Mouse (Mus musculus): ENCODE results near the gene Mrnip. TPM values are rescaled to one million over a fixed set of nuclear protein-coding genes. Genes with fewer than 3 reads are reported as not detected.

The Mrnip gene
- total RNA-seq, 1 experiment from 2014 or later, result 5.4 TPM

GRCm38 (mm10) chr11:50190362-50190761, 16.1 kb downstream of the Mrnip start:
- no peak for ATAC-seq (replicated peaks in 1 of 2; ENCODE audit: insufficient read depth in 1 of 2, low FRiP score in 2 of 2, low TSS enrichment in 1 of 2, low read depth in 1 of 2, poor library complexity in 2 of 2, severe bottlenecking in 2 of 2)

DNA sequence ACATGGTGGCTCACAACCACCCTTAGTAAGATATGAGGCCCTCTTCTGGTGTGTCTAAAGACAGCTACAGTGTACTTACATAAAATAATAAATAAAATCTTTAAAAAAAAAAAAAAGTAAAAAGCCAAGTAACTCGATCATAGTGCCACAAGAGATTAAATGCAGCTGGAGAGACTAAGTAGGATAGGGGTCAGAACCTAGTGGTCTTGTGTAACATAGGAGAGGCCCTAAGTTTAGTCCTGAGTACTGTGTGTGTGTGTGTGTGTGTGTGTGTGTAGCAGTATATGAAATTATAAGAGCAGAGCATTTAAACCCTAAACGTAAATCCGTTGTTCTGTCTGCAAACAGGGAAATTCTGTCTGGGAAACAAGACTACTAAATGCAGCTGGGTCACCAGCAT, 18.0 kb downstream of the Mrnip start:
- ATAC-seq (replicated peaks in 1 of 2; ENCODE audit: insufficient read depth in 1 of 2, low FRiP score in 2 of 2, low TSS enrichment in 1 of 2, low read depth in 1 of 2, poor library complexity in 2 of 2, severe bottlenecking in 2 of 2), result no peak

GRCm38 (mm10) chr11:50194070-50194469, 19.8 kb downstream of the Mrnip start:
- ATAC-seq (replicated peaks in 1 of 2; ENCODE audit: insufficient read depth in 1 of 2, low FRiP score in 2 of 2, low TSS enrichment in 1 of 2, low read depth in 1 of 2, poor library complexity in 2 of 2, severe bottlenecking in 2 of 2), result no peak

DNA sequence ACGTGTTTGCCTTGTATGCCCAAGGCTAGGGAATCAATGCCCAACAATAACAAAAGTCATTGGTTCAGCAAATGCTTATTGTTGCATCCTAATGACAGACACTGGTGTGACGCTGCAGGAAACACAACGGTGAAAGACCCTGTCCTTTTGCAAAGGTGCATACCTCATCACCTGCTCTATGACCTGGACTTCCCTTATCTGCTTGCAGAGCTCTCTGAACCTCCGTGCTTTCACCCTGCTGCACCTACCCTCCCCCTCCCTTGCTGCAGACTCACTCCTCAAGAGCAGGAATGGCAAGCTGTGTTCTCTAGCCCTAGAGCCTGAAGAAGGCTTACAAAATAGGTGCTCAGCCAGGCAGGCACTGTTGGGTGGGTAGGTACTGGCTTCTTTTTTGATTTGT, 20.5 kb downstream of the Mrnip start:
- ATAC-seq (replicated peaks in 1 of 2; ENCODE audit: insufficient read depth in 1 of 2, low FRiP score in 2 of 2, low TSS enrichment in 1 of 2, low read depth in 1 of 2, poor library complexity in 2 of 2, severe bottlenecking in 2 of 2), result no peak

DNA sequence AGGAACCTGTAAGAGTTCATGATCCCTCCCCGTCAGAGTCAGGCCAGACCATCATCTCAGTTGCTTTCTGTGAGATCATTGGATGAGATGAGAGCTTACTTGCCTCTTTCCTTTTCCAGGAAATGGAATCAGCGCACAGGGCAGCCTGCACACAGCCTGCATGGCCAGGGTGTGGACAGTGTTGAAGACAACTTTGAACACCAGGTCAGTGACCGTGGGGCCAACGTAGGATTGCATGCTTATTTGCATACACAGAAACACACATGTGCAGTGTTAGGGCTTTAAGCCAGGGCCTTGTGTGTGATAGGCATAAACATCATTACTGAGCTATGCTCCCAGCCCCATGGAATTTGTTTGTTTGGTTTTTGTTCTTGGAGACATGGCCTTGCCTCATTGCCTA, 23.3 kb downstream of the Mrnip start:
- ATAC-seq (replicated peaks in 1 of 2; ENCODE audit: insufficient read depth in 1 of 2, low FRiP score in 2 of 2, low TSS enrichment in 1 of 2, low read depth in 1 of 2, poor library complexity in 2 of 2, severe bottlenecking in 2 of 2), result no peak

DNA sequence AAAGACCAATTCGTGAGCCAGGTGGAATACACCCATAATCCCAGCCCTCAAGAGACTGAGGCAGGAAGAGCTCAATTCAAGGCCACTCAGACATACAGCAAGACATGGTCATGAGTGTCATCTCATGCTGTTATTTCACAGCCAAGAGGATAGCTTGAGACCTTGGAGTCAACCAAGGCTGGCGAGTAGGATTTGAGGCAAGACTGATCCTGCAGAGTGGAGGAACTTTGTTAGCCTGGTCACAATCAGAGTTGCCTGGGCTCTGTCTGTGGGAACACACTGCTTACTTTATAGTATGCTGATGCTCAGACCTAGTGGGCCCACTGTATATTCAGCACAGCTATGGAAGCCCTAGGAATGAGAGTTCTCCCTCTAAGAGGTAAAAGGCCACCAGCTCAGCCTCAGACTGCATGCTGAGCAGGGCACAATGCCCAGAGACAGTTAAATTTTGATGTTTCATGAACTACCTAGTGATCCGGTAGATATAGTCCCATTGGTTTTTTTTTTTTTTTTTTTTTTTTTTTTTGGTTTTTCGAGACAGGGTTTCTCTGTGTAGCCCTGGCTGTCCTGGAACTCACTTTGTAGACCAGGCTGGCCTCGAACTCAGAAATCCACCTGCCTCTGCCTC, 24.1 kb downstream of the Mrnip start:
- no peak for ATAC-seq (replicated peaks in 1 of 2; ENCODE audit: insufficient read depth in 1 of 2, low FRiP score in 2 of 2, low TSS enrichment in 1 of 2, low read depth in 1 of 2, poor library complexity in 2 of 2, severe bottlenecking in 2 of 2)

- ATAC-seq (replicated peaks in 1 of 2; ENCODE audit: insufficient read depth in 1 of 2, low FRiP score in 2 of 2, low TSS enrichment in 1 of 2, low read depth in 1 of 2, poor library complexity in 2 of 2, severe bottlenecking in 2 of 2), result no peak
These were observed 24.7 kb downstream of the Mrnip start for GRCm38 (mm10) chr11:50198916-50199315.

- ATAC-seq (replicated peaks in 1 of 2; ENCODE audit: insufficient read depth in 1 of 2, low FRiP score in 2 of 2, low TSS enrichment in 1 of 2, low read depth in 1 of 2, poor library complexity in 2 of 2, severe bottlenecking in 2 of 2), result peak in 1 of 2 experiments; percentile 27; a peak in 1 of 4 replicates
These were observed 26.4 kb downstream of the Mrnip start for GRCm38 (mm10) chr11:50200613-50201012.

DNA sequence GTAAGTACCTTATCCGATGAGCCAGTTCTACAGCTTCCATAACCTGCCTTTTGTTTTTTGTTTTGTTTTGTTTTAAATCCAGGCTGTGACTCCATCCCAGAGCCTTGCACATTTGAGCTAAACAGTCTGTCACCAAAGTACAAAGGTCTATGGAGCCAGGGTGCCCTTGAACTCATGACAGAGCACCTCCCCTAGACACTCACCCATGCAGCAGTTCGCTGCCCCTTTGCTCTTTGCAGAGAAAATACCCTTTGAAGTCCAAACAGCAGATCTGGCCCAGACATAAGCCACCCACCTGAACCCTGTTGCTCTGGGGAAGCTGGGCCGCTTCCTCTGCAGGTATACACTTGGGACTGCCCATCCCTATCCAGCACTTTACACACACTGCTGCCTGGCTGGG, 27.3 kb downstream of the Mrnip start:
- ATAC-seq (replicated peaks in 1 of 2; ENCODE audit: insufficient read depth in 1 of 2, low FRiP score in 2 of 2, low TSS enrichment in 1 of 2, low read depth in 1 of 2, poor library complexity in 2 of 2, severe bottlenecking in 2 of 2), result no peak

DNA sequence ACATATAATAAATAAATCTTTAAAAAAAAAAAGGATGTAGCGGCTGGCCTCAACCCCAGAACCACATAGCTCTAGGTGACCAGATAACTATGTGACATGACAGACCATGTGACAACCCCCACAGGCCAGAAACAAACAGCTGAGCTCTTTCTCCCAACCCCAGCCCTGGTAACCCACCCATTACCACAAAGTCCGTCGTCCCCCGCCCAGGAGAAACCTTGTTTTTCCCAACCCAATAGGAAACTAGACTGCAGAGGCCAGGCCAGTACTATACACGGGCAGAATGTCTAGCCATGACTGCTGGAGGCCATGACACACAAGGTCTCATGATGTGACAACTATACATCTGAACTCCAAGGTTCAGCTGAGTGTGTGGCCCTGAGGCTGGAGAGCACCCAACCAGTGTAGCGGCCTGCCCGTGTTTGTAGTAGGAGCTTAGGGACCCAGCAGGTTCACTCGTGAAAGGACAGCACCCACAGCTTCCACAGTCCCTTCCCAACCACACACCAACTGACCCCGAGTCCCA, 29.1 kb downstream of the Mrnip start:
- no peak for ATAC-seq (replicated peaks in 1 of 2; ENCODE audit: insufficient read depth in 1 of 2, low FRiP score in 2 of 2, low TSS enrichment in 1 of 2, low read depth in 1 of 2, poor library complexity in 2 of 2, severe bottlenecking in 2 of 2)

DNA sequence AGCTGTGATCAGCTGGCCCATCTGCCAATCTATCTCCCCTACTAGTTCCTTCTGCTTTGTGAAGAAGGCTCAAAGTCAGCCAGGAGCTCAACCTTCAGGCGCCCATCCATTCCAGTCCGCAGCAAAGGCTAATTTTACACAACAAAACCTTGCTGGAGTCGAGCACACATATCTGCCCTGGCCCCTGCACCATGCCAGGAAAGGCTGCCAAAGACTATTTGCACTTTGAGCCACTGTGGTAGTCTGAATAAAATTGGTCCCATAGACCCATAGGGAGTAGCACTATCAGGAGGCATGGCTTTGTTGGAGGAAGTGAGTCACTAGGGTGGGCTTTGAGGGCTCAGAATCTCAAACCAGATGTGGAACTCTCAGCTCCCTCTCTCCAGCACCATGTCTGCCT, 31.2 kb downstream of the Mrnip start:
- no peak for ATAC-seq (replicated peaks in 1 of 2; ENCODE audit: insufficient read depth in 1 of 2, low FRiP score in 2 of 2, low TSS enrichment in 1 of 2, low read depth in 1 of 2, poor library complexity in 2 of 2, severe bottlenecking in 2 of 2)

DNA sequence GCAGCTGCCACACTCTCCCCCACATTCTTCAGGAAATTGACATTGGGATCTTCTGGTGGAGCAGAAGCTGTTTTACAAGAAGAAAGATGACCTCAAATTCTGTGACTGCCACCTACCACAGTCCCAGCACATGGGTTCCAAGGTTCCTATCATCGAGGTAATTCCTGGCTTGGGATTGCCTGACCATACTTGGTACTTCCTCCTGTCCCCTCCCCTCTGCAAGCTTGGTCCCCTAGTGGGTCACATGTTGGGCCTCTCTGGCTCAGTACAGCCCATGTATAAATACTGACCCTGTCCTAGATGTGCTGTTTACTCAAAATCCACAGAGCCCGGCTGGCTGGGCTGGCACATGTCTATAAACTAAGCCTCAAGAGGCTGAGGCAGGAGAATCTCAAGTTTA, 31.8 kb downstream of the Mrnip start:
- no peak for ATAC-seq (replicated peaks in 1 of 2; ENCODE audit: insufficient read depth in 1 of 2, low FRiP score in 2 of 2, low TSS enrichment in 1 of 2, low read depth in 1 of 2, poor library complexity in 2 of 2, severe bottlenecking in 2 of 2)

GRCm38 (mm10) chr11:50207344-50207743, 33.1 kb downstream of the Mrnip start:
- no peak for ATAC-seq (replicated peaks in 1 of 2; ENCODE audit: insufficient read depth in 1 of 2, low FRiP score in 2 of 2, low TSS enrichment in 1 of 2, low read depth in 1 of 2, poor library complexity in 2 of 2, severe bottlenecking in 2 of 2)

- ATAC-seq (replicated peaks in 1 of 2; ENCODE audit: insufficient read depth in 1 of 2, low FRiP score in 2 of 2, low TSS enrichment in 1 of 2, low read depth in 1 of 2, poor library complexity in 2 of 2, severe bottlenecking in 2 of 2), result no peak
These were observed 33.8 kb downstream of the Mrnip start for GRCm38 (mm10) chr11:50208039-50208438.

DNA sequence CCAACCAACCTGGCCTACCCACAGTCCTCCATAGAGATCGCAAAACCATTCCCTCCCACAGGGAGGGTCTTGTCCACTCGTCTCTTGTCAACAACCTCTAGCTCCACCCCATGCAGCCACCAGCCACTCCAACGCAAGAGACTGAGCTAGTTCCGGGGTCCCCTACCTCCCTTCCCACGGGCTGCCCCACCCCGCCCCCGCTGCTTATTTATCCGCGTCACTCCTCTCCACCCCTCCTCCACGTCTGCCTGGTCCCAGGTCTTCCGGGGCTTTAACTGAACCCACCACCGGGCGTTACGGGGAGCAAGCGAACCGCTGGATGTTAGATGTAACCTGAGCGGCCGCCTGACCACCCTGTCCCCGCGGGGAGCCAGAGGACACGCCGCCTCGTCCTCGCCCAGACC, 35.9 kb downstream of the Mrnip start:
- peak; percentile 79 to 85 for ATAC-seq (replicated peaks in 1 of 2; ENCODE audit: insufficient read depth in 1 of 2, low FRiP score in 2 of 2, low TSS enrichment in 1 of 2, low read depth in 1 of 2, poor library complexity in 2 of 2, severe bottlenecking in 2 of 2)

DNA sequence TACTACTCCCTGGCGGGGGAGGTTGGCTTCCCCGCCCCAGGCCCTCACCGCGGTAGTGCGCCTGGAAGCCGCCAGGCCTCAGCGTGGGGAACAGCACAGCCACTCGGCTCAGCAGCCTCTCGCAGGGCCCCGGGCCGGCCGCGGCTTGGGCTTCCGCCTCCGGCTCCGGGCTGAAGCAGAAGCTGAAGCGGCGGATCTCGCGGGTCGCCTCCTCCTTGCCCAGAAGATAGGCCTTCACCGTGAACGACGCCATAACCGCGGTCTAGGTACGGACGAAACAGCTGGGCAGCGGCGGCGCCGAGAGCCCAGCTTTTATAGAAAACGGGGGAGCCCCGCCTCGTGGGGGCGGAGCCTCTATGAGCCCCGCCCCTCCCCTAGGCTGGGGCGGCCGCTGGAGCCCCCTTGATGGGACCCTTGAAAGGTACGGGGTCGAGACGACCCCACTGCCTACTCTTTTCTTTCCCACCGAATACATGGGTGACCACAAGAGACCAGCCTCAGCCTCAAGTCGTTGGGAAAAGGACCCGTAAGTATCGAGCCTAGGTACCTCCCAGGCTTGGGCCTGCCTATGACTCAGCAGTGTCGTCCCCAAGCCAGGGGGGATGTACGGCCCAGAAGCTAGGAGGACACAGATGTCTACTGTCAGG, 36.4 kb downstream of the Mrnip start, which contains the start of the genes Sqstm1 and Mgat4b:
Sqstm1 (minus strand) TSS at position 323 of the 647 bp plus-strand sequence.
Mgat4b (plus strand) TSS at position 386 of the 647 bp plus-strand sequence.
- ATAC-seq (replicated peaks in 1 of 2; ENCODE audit: insufficient read depth in 1 of 2, low FRiP score in 2 of 2, low TSS enrichment in 1 of 2, low read depth in 1 of 2, poor library complexity in 2 of 2, severe bottlenecking in 2 of 2), result peak; percentile 39 to 66

DNA sequence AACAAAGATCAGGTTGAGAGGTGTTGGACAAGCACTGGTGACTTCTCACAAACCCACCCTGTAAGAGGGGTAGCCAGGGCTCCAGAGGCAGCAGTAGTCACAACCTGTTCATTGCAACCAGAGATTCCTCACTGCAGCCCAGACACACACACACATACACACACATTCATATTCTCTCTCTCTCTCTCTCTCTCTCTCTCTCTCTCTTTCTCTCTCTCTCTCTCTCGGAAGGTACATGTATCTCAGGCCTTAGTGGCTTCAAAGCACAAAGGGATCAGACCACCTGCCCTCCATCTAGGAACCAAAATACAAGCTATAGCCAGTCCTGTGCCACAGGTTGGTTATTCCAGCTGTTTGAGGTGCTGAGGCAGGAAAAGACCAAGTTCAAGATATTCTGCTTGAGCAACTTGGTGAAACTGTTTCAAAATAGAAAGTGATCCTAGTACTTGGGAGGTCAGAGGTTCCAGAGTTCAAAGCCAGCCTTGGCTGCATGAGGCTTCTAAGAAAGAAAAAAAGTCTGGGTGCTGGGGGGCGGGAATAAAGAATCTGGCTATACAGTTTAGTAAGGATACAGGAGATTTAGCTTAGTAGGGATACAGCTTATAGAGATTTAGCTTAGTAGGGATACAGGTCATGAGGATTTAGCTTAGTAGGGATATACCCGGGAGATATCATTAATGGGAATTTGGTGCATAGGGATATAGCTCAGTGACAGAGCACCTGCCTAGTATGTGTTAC, 37.2 kb downstream of the Mrnip start:
- ATAC-seq (replicated peaks in 1 of 2; ENCODE audit: insufficient read depth in 1 of 2, low FRiP score in 2 of 2, low TSS enrichment in 1 of 2, low read depth in 1 of 2, poor library complexity in 2 of 2, severe bottlenecking in 2 of 2), result no peak

DNA sequence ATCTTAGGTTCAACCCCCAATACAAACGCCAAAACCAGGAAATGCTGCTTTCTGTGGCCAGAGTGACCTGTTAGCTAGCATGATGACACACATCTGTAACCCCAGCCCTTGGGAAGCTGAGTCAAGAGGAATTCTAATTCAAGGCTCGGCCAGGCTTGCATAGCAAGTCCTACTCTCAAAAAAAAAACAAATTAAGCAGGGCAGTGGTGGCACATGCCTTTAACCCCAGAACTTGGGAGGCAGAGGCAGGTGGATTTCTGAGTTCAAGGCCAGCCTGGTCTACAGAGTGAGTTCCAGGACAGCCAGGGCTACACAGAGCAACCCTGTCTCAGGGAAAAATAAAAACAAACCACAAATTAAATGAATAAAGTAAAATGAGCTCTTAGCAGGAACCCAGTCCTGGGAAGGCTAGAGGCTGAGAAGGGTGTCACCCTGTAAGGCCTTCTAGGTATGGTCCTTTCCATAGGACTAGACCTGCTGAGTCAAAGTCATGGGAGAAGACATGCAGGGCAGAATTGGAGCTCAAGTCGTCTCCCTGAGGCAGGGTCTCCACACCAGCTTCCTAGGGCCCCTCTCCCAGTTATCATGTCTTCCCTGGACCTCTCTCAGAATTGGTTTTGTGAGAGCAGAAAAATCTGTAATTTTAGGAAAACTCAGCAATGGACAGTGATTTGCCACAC, 38.0 kb downstream of the Mrnip start:
- no peak for ATAC-seq (replicated peaks in 1 of 2; ENCODE audit: insufficient read depth in 1 of 2, low FRiP score in 2 of 2, low TSS enrichment in 1 of 2, low read depth in 1 of 2, poor library complexity in 2 of 2, severe bottlenecking in 2 of 2)

Data from hematopoietic stem cell, adult 5-6 weeks (primary cell).